Mouse (Mus musculus): ENCODE data around the gene Prkce.

- peak; percentile 53 for TF ChIP-seq CTCF (IDR thresholded peaks at IDR 0.05; ENCODE audit: low read depth)
- no peak for TF ChIP-seq EP300 (IDR thresholded peaks at IDR 0.05; ENCODE audit: low read depth)
Observed at GRCm38 (mm10) chr17:86471684-86472083, 304.1 kb downstream of the Prkce start.
